Mouse (Mus musculus): ENCODE data around the gene Rnls. TPM values are rescaled to one million over a fixed set of nuclear protein-coding genes. Genes with fewer than 3 reads are reported as not detected.

The Rnls gene
- polyA plus RNA-seq, 2 experiments, result 0.22 to 1.2 TPM

DNA sequence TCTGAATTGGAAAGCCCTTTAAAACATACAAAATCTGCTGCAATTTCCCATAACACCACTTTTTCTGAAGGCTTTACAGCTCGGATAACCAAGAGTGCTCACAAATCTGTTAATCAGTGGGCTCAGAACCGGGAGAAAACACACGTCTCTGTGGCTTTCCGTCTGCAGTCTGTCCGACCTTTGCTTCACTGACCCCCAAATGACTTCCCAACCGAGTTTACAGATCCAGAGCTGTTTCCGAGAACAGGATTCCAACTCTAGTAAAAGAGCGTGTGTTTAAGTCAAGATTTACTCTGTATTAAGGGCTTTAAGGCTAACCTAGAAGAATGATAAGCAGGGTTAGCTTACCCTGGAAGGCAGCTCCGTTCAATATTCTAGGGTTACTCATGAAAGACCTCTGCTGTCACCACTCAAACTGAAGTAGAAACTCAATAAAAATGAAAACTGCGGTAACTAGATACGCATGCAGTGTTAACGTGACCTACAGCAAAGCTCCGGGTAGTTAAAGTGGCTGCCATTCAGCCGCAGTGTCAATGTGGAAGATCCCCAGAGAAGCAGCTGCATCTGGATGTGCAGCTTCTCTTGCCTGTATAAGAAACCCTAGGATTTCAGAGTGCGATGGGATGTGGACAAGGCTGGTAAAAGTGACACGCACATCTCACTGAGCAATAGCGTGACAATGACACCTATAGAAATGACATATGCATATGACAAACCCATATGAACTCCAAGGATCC lies 224.4 kb downstream of the Rnls start:
- DNase-seq (ENCODE audit: low read depth in 3 of 3, low spot score in 3 of 3) (no peak), ATAC-seq (ENCODE audit: insufficient read depth) (no peak)
- TF ChIP-seq CTCF (IDR thresholded peaks at IDR 0.05; ENCODE audit: low read depth) (no peak), EP300 (IDR thresholded peaks at IDR 0.05; ENCODE audit: low read depth) (no peak)
- Histone ChIP-seq H3K27me3 (ENCODE audit: control insufficient read depth, insufficient read depth, low read length) (no peaks in the 10 kb centered on the region), H3K9me3 (ENCODE audit: control insufficient read depth, low read length) (no peaks in the 10 kb centered on the region), H3K4me2 (ENCODE audit: low read depth) (peak overlapping the region; percentile 27; the same call in 1 of the 2 replicates), H3K36me3 (replicated peaks; ENCODE audit: control insufficient read depth, insufficient read depth, low read depth) (no peaks in the 10 kb centered on the region), H3K4me1 (replicated peaks; ENCODE audit: control insufficient read depth in 2 of 2, insufficient read depth in 2 of 2, low read length in 1 of 2) (0 out of 4 replicates have a peak, but pooled peaks cover 0 to 4% of the 10 kb centered on the region in 2 experiments), H3K4me3 (ENCODE audit: insufficient read depth in 1 of 2, low read depth in 2 of 2, low read length in 2 of 2) (no peak overlapping the region), H3K9ac (replicated peaks) (no peak overlapping the region), H3K27ac (no peak overlapping the region)
- 67% methylated on average over 17 of the region's 17 CpGs for WGBS (ENCODE audit: insufficient replicate concordance)

DNA sequence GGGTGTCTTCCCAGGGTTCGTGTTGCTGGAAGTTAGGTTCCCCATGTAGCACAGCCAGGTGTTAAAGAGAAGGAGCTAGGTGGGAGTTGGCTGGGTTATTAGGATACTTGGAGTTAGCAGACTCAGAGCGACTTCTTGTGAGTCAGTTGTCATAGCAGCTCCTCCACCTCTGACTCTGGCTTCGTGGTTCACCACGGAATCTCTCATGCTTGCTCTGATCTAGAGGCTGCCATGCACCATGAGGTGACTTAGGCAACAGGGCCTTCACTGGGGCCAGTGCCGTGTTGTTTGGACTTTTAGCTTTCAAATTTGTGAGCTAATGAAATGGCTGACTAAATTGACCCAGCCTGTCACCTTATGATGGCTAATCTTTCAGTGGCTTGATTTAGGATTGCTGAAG lies 227.3 kb downstream of the Rnls start:
- no peaks in the 10 kb centered on the region for H3K36me3 ChIP-seq (replicated peaks; ENCODE audit: control insufficient read depth, insufficient read depth, low read depth)
- ATAC-seq (ENCODE audit: insufficient read depth) (no peak), DNase-seq (ENCODE audit: low read depth in 3 of 3, low spot score in 3 of 3) (no peak)
- 0 out of 4 replicates have a peak, but pooled peaks cover 0 to 4% of the 10 kb centered on the region in 2 experiments for H3K4me1 ChIP-seq (replicated peaks; ENCODE audit: control insufficient read depth in 2 of 2, insufficient read depth in 2 of 2, low read length in 1 of 2)
- no peak overlapping the region for H3K27ac ChIP-seq
- no peak overlapping the region for H3K4me2 ChIP-seq (ENCODE audit: low read depth)
- H3K27me3 ChIP-seq (ENCODE audit: control insufficient read depth, insufficient read depth, low read length), result no peaks in the 10 kb centered on the region
- 38% methylated on average over 5 of the region's 5 CpGs for WGBS (ENCODE audit: insufficient replicate concordance)
- TF ChIP-seq EP300 (IDR thresholded peaks at IDR 0.05; ENCODE audit: low read depth), result no peak
- TF ChIP-seq CTCF (IDR thresholded peaks at IDR 0.05; ENCODE audit: low read depth), result no peak
- H3K4me3 ChIP-seq (ENCODE audit: insufficient read depth in 1 of 2, low read depth in 2 of 2, low read length in 2 of 2), result no peak overlapping the region
- no peaks in the 10 kb centered on the region for H3K9me3 ChIP-seq (ENCODE audit: control insufficient read depth, low read length)
- no peak overlapping the region for H3K9ac ChIP-seq (replicated peaks)

DNA sequence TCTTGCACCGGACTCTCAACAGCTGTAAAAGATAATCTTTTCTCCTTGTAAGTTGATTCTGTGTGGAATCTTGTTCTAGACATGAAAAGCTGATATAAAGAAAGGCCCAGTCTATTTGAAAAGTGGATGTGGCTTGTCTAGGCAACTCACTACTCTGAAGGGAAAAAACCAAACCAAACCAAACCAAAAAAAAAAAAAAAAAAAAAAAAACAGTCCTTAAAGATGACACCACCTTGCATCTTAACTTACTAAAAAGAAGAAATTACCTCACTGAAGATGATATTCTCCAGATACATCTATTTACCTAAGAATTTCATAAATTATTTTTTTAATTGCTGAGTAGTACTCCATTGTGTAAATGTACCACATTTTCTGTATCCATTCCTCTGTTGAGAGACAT lies 230.2 kb downstream of the Rnls start:
- DNase-seq (ENCODE audit: low read depth in 3 of 3, low spot score in 3 of 3) (no peak), ATAC-seq (ENCODE audit: insufficient read depth) (no peak)
- Histone ChIP-seq H3K4me2 (ENCODE audit: low read depth) (no peak overlapping the region), H3K9me3 (ENCODE audit: control insufficient read depth, low read length) (no peaks in the 10 kb centered on the region), H3K36me3 (replicated peaks; ENCODE audit: control insufficient read depth, insufficient read depth, low read depth) (no peaks in the 10 kb centered on the region), H3K4me3 (ENCODE audit: insufficient read depth in 1 of 2, low read depth in 2 of 2, low read length in 2 of 2) (no peak overlapping the region), H3K9ac (replicated peaks) (no peak overlapping the region), H3K27ac (no peak overlapping the region), H3K4me1 (replicated peaks; ENCODE audit: control insufficient read depth in 2 of 2, insufficient read depth in 2 of 2, low read length in 1 of 2) (0 out of 4 replicates have a peak, but pooled peaks cover 0 to 2% of the 10 kb centered on the region in 2 experiments), H3K27me3 (ENCODE audit: control insufficient read depth, insufficient read depth, low read length) (no peaks in the 10 kb centered on the region)
- 53% methylated on average over 1 of the region's 1 CpGs for WGBS (ENCODE audit: insufficient replicate concordance)
- TF ChIP-seq EP300 (IDR thresholded peaks at IDR 0.05; ENCODE audit: low read depth) (no peak), CTCF (IDR thresholded peaks at IDR 0.05; ENCODE audit: low read depth) (no peak)

DNA sequence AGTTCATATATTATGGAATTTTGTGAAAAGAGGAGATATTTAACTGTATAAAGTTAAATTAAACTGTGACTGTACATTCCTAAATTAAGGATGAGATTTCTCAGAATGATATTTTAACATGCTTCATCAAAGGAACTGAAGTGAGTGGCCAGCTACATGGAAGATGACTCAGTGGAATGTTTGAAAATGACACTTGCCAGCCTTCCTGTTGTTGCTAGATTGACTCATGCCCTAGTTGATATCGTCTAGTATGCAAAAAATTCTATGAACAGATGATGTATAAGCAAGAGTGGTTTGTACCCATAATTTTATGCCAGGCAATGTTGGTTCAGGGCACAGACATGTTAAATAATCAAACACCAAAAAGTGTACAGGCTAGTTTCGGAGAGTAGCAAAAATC lies 232.2 kb downstream of the Rnls start:
- ATAC-seq (ENCODE audit: insufficient read depth), result no peak
- TF ChIP-seq CTCF (IDR thresholded peaks at IDR 0.05; ENCODE audit: low read depth) (no peak), EP300 (IDR thresholded peaks at IDR 0.05; ENCODE audit: low read depth) (no peak)
- H3K9me3 ChIP-seq (ENCODE audit: control insufficient read depth, low read length), result no peaks in the 10 kb centered on the region

DNA sequence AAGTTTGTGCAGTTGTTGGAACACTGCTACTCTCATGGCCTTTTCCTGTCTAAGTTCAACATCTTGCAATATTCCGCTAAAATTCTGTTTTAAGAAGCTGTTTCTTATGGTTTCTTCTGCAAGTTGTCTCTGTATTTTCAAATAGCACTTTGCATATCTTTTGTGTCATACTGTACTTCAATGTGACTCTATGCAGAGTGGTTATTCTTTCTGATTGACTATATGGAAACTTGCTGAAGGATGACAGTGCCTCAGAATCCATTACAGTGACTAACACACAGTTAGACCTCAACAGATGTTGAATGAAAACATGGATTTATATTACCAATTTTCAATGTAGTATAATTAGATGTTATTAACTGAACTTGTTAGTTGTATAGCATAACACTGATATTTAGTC lies 232.9 kb downstream of the Rnls start:
- 68% methylated on average over 1 of the region's 1 CpGs for WGBS (ENCODE audit: insufficient replicate concordance)
- Histone ChIP-seq H3K36me3 (replicated peaks; ENCODE audit: control insufficient read depth, insufficient read depth, low read depth) (no peaks in the 10 kb centered on the region), H3K4me3 (ENCODE audit: insufficient read depth in 1 of 2, low read depth in 2 of 2, low read length in 2 of 2) (no peak overlapping the region), H3K9me3 (ENCODE audit: control insufficient read depth, low read length) (no peaks in the 10 kb centered on the region), H3K27ac (no peak overlapping the region), H3K4me1 (replicated peaks; ENCODE audit: control insufficient read depth in 2 of 2, insufficient read depth in 2 of 2, low read length in 1 of 2) (no peaks in the 10 kb centered on the region), H3K4me2 (ENCODE audit: low read depth) (no peak overlapping the region), H3K27me3 (ENCODE audit: control insufficient read depth, insufficient read depth, low read length) (no peaks in the 10 kb centered on the region), H3K9ac (replicated peaks) (no peak overlapping the region)
- TF ChIP-seq EP300 (IDR thresholded peaks at IDR 0.05; ENCODE audit: low read depth) (no peak), CTCF (IDR thresholded peaks at IDR 0.05; ENCODE audit: low read depth) (no peak)
- ATAC-seq (ENCODE audit: insufficient read depth) (no peak), DNase-seq (ENCODE audit: low read depth in 3 of 3, low spot score in 3 of 3) (no peak)

More for the DNA sequence above, 232.2 kb downstream of the Rnls start:
- H3K4me2 ChIP-seq (ENCODE audit: low read depth), result no peak overlapping the region
- no peaks in the 10 kb centered on the region for H3K27me3 ChIP-seq (ENCODE audit: control insufficient read depth, insufficient read depth, low read length)
- 53% methylated on average over 2 of the region's 2 CpGs for WGBS (ENCODE audit: insufficient replicate concordance)
- no peak for DNase-seq (ENCODE audit: low read depth in 3 of 3, low spot score in 3 of 3)
- no peaks in the 10 kb centered on the region for H3K36me3 ChIP-seq (replicated peaks; ENCODE audit: control insufficient read depth, insufficient read depth, low read depth)
- H3K4me1 ChIP-seq (replicated peaks; ENCODE audit: control insufficient read depth in 2 of 2, insufficient read depth in 2 of 2, low read length in 1 of 2), result no peaks in the 10 kb centered on the region
- H3K27ac ChIP-seq, result no peak overlapping the region
- no peak overlapping the region for H3K4me3 ChIP-seq (ENCODE audit: insufficient read depth in 1 of 2, low read depth in 2 of 2, low read length in 2 of 2)
- H3K9ac ChIP-seq (replicated peaks), result no peak overlapping the region
